Mouse (Mus musculus) T-helper 17 cell (primary cell): ENCODE data around the gene Uhrf1.

Source experiments
- in situ Hi-C, 2 experiments: fragments of 300-600 bp; cut with MboI, MseI; formaldehyde crosslinking; loops; 1 replicate in 1 of 2; 2 replicates in 1 of 2; pipeline ENCODE4 v1.15.1; 2025; ENCODE audit warnings: high pct_unique_total_duplicates in 2 of 2

Gene Uhrf1

DNA sequence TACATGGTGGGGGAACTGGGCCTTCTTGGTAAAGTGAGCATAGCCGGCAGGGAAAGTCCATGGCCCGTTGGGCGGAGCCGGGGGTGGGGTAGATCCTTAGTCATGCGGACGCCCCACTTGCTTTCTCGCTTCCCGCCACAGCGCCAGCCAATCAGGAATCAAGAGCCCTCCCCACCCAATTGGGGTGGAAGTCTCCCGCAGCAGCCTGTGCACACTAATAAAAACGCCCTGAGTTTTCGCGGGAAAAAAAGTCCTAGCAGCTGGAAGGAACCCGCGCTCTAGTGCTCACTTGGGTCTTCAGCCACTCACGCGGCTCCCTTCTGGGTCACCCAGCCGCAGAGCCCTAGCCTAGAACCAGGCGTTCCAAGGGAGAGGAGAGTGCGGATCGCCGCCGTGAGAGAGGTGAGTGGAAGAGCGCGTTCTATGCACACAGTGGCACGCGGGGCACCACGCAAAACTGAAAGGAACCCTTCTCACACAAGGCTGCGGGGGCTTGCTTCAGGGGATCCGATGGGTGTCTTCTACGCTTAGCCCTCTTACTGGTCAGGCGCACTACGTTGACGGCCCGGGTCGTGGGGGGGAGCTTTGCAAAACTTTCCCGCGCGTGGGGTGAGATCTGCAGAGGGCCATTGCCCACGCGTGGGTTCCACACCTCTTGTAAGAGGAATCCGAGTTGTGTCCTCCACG, at the start of gene Uhrf1:
TSS of gene Uhrf1 (plus strand) at position 162 of the 687 bp plus-strand sequence.
- in situ Hi-C loops, result no loop called here

- in situ Hi-C loops, result loop anchor here (5.0 to 25.0 kb wide), 5 partner anchors 72 to 1033 kb away; partner anchors contain the start of genes Vav1 (in 2 of the 2), Mydgf (in 1 of the 2), Pot1b (in 1 of the 2) and Tnfsf14 (in 1 of the 2)
Measured at GRCm38 (mm10) chr17:56254695-56255094, 48.4 kb upstream of the Uhrf1 start.

DNA sequence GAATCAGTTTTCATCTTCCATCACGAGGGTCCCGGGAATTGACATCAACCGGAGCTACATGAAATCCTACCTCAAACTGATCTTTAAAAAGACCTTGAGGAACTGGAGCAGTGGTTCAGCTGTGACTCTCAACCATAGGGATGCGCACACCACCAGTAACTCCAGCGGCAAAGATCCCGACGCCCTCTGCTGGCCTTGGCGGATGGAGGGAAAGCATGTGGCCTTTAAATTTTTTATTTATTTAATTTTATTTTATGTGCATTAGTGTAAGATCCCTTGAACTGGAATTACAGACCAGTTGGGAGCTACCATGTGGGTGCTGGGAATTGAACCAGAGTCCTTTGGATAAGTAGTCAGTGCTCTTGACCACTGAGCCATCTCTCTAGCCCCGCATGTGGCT, 47.7 kb upstream of the Uhrf1 start:
- in situ Hi-C loops, result loop anchor here (5.0 to 25.0 kb wide), 5 partner anchors 73 to 1032 kb away; partner anchors contain the start of genes Vav1 (in 2 of the 2), Mydgf (in 1 of the 2), Pot1b (in 1 of the 2) and Tnfsf14 (in 1 of the 2)

DNA sequence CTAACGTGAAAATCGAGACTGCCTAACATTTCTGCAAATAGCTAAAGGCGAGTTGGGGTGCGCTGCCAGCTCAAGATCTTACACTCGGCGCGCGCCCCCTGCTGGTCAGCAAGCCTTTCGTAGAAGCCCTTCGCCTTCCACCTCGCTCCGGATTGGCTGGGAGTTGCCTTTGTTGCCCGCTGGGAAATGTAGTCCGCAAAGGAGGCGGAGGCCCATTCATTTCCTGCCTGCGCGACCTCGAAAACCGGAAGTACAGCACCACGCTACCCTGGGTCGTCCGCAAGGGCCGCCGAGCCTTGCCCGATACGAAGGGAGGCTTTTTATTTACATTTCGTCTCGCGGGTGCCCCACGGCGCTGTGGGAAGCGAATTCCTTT, 47.3 kb upstream of the Uhrf1 start:
- in situ Hi-C loops, result loop anchor here (5.0 to 25.0 kb wide), 5 partner anchors 74 to 1031 kb away; partner anchors contain the start of genes Vav1 (in 2 of the 2), Mydgf (in 1 of the 2), Pot1b (in 1 of the 2) and Tnfsf14 (in 1 of the 2)

GRCm38 (mm10) chr17:56256239-56256881, 46.8 kb upstream of the Uhrf1 start, which contains the start of gene Fem1a:
Gene Fem1a, plus strand, starts transcription at chr17:56256810.
- in situ Hi-C loops, result loop anchor here (5.0 to 25.0 kb wide), 5 partner anchors 74 to 1031 kb away; partner anchors contain the start of genes Vav1 (in 2 of the 2), Mydgf (in 1 of the 2), Pot1b (in 1 of the 2) and Tnfsf14 (in 1 of the 2)

GRCm38 (mm10) chr17:56257181-56257894, 45.8 kb upstream of the Uhrf1 start:
- in situ Hi-C loops, result loop anchor here (5.0 to 25.0 kb wide), 5 partner anchors 75 to 1030 kb away; partner anchors contain the start of genes Vav1 (in 2 of the 2), Mydgf (in 1 of the 2), Pot1b (in 1 of the 2) and Tnfsf14 (in 1 of the 2)

GRCm38 (mm10) chr17:56258269-56258668, 44.9 kb upstream of the Uhrf1 start:
- in situ Hi-C loops, result loop anchor here (5.0 to 25.0 kb wide), 5 partner anchors 76 to 1029 kb away; partner anchors contain the start of genes Vav1 (in 2 of the 2), Mydgf (in 1 of the 2), Pot1b (in 1 of the 2) and Tnfsf14 (in 1 of the 2)

- in situ Hi-C loops, result loop anchor here (5.0 to 25.0 kb wide), 5 partner anchors 77 to 1028 kb away; partner anchors contain the start of genes Vav1 (in 2 of the 2), Mydgf (in 1 of the 2), Pot1b (in 1 of the 2) and Tnfsf14 (in 1 of the 2)
Measured at GRCm38 (mm10) chr17:56258812-56259211, 44.3 kb upstream of the Uhrf1 start.

DNA sequence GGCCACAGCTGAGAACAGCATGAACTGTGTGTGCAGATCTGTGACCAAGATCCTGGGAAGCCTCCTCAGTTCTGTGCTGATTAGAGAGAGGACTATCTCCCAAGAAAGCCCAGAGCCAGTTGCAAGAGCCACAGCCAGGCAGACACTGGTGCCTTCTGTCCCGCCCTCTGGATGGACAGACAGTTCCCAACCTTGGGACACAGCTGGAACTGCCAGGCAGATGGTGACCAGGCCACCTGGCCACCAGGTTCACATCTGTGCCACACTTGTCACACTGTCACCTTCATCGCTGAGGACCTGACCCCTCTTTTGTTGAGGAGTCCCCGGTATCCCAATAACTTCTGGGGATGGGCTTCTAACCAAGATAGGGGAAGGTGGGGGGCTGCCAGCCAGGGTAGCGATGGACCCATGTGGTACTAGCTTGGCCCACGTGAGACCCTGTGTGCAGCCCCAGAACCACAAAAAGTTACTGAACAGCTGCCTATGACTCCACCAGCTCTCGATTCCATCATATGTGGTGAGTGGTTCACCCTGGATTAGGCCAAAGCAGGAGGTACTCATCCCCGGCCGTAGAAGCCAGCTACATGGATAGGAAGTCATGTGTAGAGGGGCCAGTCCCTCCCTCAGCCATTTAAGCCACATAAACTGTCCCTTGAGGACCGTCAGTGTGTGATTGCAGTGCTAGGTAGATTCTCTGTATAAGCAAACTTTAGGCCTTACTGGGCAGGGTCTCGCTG, 43.7 kb upstream of the Uhrf1 start:
- in situ Hi-C loops, result loop anchor here (5.0 to 25.0 kb wide), 5 partner anchors 77 to 1028 kb away; partner anchors contain the start of genes Vav1 (in 2 of the 2), Mydgf (in 1 of the 2), Pot1b (in 1 of the 2) and Tnfsf14 (in 1 of the 2)

DNA sequence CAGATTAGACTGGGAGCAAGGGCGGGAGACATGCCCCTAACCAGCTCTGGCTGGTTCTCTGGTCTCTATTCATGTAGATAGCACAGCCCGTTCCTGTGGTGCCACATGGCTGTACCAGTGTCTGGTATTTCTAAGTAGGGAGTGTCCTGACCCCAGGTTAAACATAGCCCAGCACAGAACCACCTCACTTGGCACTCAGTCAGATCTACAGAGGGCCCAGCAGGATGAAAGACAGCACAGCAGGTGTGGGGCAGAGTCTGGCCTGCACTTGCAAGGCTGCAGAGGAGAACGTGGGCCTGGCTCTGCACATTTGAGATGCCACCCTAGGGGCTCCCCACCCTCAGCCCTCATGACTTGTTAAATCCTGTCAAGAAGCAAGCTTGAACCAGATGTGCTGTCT, 42.0 kb upstream of the Uhrf1 start:
- in situ Hi-C loops, result loop anchor here (25.0 kb wide), 3 partner anchors 549 to 1026 kb away; partner anchors contain the start of genes Vav1 (in 2 of the 2), Pot1b (in 1 of the 2) and Tnfsf14 (in 1 of the 2)

GRCm38 (mm10) chr17:56262645-56263094, 40.5 kb upstream of the Uhrf1 start:
- in situ Hi-C loops, result loop anchor here (25.0 kb wide), 3 partner anchors 550 to 1025 kb away; partner anchors contain the start of genes Vav1 (in 2 of the 2), Pot1b (in 1 of the 2) and Tnfsf14 (in 1 of the 2)

DNA sequence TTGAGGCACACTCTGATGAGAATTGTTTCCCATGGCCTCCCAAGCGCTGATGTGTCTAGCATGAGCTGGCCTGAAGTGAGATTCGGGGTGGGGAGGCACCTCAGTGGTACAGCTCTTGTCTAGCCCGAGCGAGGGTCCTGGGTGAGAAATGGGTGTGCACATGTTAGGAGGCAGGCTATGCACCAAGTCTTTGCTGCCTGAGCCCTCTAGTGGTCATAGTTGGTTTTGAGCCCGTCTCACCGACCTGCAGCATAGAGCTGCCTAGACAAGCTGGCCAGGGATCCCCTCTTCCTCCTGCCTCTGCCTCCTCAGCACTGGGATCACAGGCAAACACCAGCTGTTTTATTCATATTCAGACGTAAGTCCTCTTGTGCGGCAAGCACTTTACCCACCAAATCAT, 39.1 kb upstream of the Uhrf1 start:
- in situ Hi-C loops, result loop anchor here (25.0 kb wide), 3 partner anchors 552 to 1023 kb away; partner anchors contain the start of genes Vav1 (in 2 of the 2), Pot1b (in 1 of the 2) and Tnfsf14 (in 1 of the 2)

- in situ Hi-C loops, result loop anchor here (25.0 kb wide), 3 partner anchors 553 to 1022 kb away; partner anchors contain the start of genes Vav1 (in 2 of the 2), Pot1b (in 1 of the 2) and Tnfsf14 (in 1 of the 2)
Measured at GRCm38 (mm10) chr17:56265011-56265410, 38.1 kb upstream of the Uhrf1 start.

DNA sequence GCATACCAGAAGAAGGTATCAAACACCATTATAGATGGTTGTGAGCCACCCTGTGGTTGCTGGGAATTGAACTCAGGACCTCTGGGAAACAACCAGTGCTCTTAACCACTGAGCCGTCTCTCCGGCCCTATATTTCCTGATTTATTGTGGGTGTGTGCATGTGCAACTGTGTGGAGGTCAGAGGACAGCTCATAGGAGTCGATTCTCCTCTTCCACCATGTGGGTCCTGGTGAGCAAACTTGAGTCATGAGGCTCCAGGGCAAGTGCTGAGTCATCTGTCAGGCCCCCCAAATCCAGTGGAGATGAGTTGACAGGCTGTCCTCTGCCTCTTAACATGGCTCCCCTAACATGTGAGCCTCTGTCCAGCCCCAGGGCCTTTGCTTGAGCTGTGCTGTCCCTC, 37.3 kb upstream of the Uhrf1 start:
- in situ Hi-C loops, result loop anchor here (25.0 kb wide), 3 partner anchors 554 to 1021 kb away; partner anchors contain the start of genes Vav1 (in 2 of the 2), Pot1b (in 1 of the 2) and Tnfsf14 (in 1 of the 2)

DNA sequence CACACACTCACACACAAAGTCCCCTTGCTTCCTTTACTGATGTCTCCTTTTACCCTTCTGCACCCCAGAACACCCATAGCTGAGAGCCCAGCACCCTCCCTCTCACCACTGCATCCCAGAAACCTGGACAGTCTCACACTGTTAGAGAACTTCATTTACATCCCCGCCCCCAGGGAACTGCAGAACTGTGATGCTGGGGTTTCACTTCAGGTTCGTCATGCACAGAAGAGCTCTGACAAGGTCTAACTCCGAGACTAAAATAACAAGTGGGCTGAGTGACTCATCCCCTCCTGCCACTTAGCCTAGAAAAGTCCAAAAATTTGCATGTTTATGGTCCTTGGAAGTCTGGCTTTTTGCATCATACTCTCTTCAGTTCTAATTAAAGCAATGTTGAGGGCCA, 36.9 kb upstream of the Uhrf1 start:
- in situ Hi-C loops, result loop anchor here (25.0 kb wide), 3 partner anchors 554 to 1021 kb away; partner anchors contain the start of genes Vav1 (in 2 of the 2), Pot1b (in 1 of the 2) and Tnfsf14 (in 1 of the 2)

DNA sequence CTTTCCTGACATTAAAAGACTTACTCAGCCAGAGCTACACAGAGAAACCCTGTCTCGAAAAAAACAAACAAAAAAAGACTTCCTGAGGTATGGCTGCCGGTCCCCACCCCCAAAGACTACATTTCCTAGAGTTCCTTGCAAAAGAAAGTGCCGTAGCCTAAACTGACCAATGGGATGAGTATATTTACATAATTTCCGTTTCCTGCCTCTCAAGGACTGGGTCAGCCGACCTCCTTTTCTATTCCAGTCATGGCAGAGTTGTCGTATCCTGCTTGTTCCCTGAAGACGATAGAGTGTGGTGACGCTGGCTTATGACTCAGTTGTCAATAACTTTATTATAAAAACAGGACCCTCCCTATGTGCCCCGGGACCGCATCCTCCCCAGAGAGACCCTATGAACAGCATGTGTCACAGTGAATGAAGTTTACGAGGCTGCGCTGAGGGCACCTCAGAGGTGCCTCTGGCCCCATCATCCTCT, 33.9 kb upstream of the Uhrf1 start:
- in situ Hi-C loops, result loop anchor here (25.0 kb wide), 3 partner anchors 557 to 1018 kb away; partner anchors contain the start of genes Vav1 (in 2 of the 2), Pot1b (in 1 of the 2) and Tnfsf14 (in 1 of the 2)

GRCm38 (mm10) chr17:56269741-56270140, 33.4 kb upstream of the Uhrf1 start:
- in situ Hi-C loops, result loop anchor here (25.0 kb wide), 3 partner anchors 557 to 1018 kb away; partner anchors contain the start of genes Vav1 (in 2 of the 2), Pot1b (in 1 of the 2) and Tnfsf14 (in 1 of the 2)

DNA sequence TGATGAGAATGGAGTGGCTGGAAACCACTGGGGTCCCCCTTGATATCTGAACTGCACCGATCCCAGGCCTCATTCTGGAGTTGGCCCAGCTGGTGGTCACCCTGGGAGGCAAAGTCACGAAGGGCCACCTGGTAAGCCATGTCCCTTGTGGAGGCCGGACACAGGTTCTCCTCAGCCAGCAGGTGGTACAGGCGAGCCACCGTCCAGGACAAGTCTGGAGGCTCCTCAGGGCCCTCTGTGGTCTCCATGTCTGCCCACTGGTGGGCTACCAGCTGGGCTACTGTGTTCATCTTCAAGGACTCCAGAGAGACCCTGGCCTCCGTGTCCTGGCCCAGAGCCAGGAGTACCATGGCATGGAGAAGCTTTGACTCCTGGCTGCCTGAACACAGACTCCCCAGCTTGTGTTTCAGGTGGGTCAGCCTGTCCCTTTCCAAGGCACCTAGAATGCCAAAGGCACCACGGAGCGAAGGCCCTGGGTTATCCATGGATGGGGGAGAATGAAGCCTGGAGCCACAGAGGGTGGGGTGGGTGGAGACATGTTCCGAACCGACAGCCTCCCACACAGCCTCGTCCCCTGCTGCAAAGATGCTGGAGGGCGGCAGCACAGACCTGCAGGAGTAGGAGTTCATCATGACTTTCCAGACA, 31.4 kb upstream of the Uhrf1 start:
- in situ Hi-C loops, result loop anchor here (25.0 kb wide), 3 partner anchors 559 to 1016 kb away; partner anchors contain the start of genes Vav1 (in 2 of the 2), Pot1b (in 1 of the 2) and Tnfsf14 (in 1 of the 2)
